Mouse (Mus musculus): Measurements from ENCODE around the gene Tmem178b.

GRCm38 (mm10) chr6:40112488-40112887 lies 239.4 kb downstream of the Tmem178b start:
- TF ChIP-seq E2F4 (IDR thresholded peaks at IDR 0.05; ENCODE audit: insufficient read depth), result no peak
- TF ChIP-seq POLR2A (IDR thresholded peaks at IDR 0.05; ENCODE audit: insufficient read length, low read depth), result no peak
- no peak for TF ChIP-seq MYOD1 (IDR thresholded peaks at IDR 0.05; ENCODE audit: control insufficient read depth in 1 of 3, insufficient read length in 2 of 3, low read depth in 2 of 3)
- TF ChIP-seq SRF (IDR thresholded peaks at IDR 0.05; ENCODE audit: control insufficient read depth, insufficient read length, low read depth), result no peak
- no peak for TF ChIP-seq USF1 (IDR thresholded peaks at IDR 0.05; ENCODE audit: low read depth)
- TF ChIP-seq MYOG (IDR thresholded peaks at IDR 0.05; ENCODE audit: control insufficient read depth in 1 of 3, insufficient read depth in 1 of 3, insufficient read length in 2 of 3, low read depth in 2 of 3), result no peak
- TF ChIP-seq CEBPB (IDR thresholded peaks at IDR 0.05; ENCODE audit: insufficient read depth, poor library complexity, severe bottlenecking), result no peak
- no peak for TF ChIP-seq POLR2AphosphoS2 (IDR thresholded peaks at IDR 0.05; ENCODE audit: insufficient read length, low read depth)
- no peak for TF ChIP-seq TCF12 (IDR thresholded peaks at IDR 0.05; ENCODE audit: insufficient read depth, poor library complexity, severe bottlenecking)
- no peak for TF ChIP-seq TCF3 (IDR thresholded peaks at IDR 0.05; ENCODE audit: insufficient read length, low read depth)
- TF ChIP-seq MAX (IDR thresholded peaks at IDR 0.05; ENCODE audit: low read depth), result no peak

All from myocyte (in vitro differentiated cells).